Mouse (Mus musculus) G1E (cell line): Measurements from ENCODE around the gene Ctcfl. TPM values are rescaled to one million over a fixed set of nuclear protein-coding genes. Genes with fewer than 3 reads are reported as not detected.

Experiments used
- ATAC-seq: 2 replicates; pipeline ENCODE4 v1.8.0; 2016; ENCODE audit warnings: mild to moderate bottlenecking; ENCODE audit not compliant: insufficient number of reproducible peaks, poor library complexity, low FRiP score, severe bottlenecking; ENCODE audit errors: extremely low read depth
- DNase-seq: peaks from one replicate; pipeline ENCODE4 v3.0.0; 2012; ENCODE audit warnings: low spot score
- H3K27me3 ChIP-seq: 2 replicates; pipeline ENCODE4 v1.6.1; 2012; ENCODE audit warnings: mild to moderate bottlenecking, low read length, inconsistent platforms; ENCODE audit not compliant: insufficient read depth
- H3K36me3 ChIP-seq: replicated peaks from 2 replicates; pipeline ENCODE3; 2012; ENCODE audit warnings: mild to moderate bottlenecking, inconsistent platforms
- H3K4me1 ChIP-seq: 2 replicates; pipeline ENCODE4 v1.6.1; 2012; ENCODE audit warnings: low read depth, low read length, inconsistent platforms, mixed read lengths; ENCODE audit not compliant: insufficient read depth
- H3K4me3 ChIP-seq: 2 replicates; pipeline ENCODE4 v1.5.1; 2012; ENCODE audit warnings: low read depth, mild to moderate bottlenecking, inconsistent platforms, low read length, moderate library complexity, mixed read lengths
- H3K9me3 ChIP-seq: replicated peaks from 2 replicates; pipeline ENCODE4 v1.6.1; 2012; ENCODE audit warnings: inconsistent platforms
- CTCF ChIP-seq: IDR thresholded peaks from 2 replicates; pipeline ENCODE4 v1.5.1; 2012; ENCODE audit warnings: low read depth, low read length, inconsistent platforms, mixed read lengths
- GATA1 ChIP-seq: IDR thresholded peaks from 2 replicates; pipeline ENCODE4 v1.6.1; 2012; ENCODE audit warnings: borderline replicate concordance, low read length, inconsistent platforms, mixed read lengths
- GATA2 ChIP-seq: IDR thresholded peaks from 2 replicates; pipeline ENCODE4 v1.6.1; 2012; ENCODE audit warnings: low read depth, low read length, inconsistent platforms, borderline replicate concordance
- POLR2AphosphoS5 ChIP-seq: IDR thresholded peaks from 2 replicates; pipeline ENCODE4 v1.6.1; 2012; ENCODE audit warnings: low read depth, low read length, inconsistent platforms; ENCODE audit not compliant: insufficient replicate concordance
- TAL1 ChIP-seq: conservative IDR thresholded peaks from 2 replicates; pipeline ENCODE4 v1.6.1; 2012; ENCODE audit warnings: low read depth, low read length, inconsistent platforms, mixed read lengths
- polyA plus RNA-seq: library from polyadenylated mRNA; stranded (reverse); fragments of >175 nt; gene quantifications from 2 replicates; pipeline ENCODE4 v1.2.3, GENCODE M21; 2012
- total RNA-seq, 2 experiments: library from RNA; stranded (forward) in 1 of 2; stranded (reverse) in 1 of 2; fragments of 200-1000 nt in 1 of 2; fragments of >200 nt in 1 of 2; fragmentation: Nextera tagmentation in 1 of 2; gene quantifications; 2 replicates each; pipeline ENCODE4 v1.2.3; 2014 to 2017

The Ctcfl gene
- total and polyA plus RNA-seq, 3 experiments = not detected

GRCm38 (mm10) chr2:173159354-173160311 is 40.3 kb upstream of the Ctcfl start:
- no peak for ATAC-seq
- TF ChIP-seq CTCF = no peak
- no peak for TF ChIP-seq TAL1
- no peak for TF ChIP-seq GATA1
- no peak for TF ChIP-seq GATA2
- no peak for TF ChIP-seq POLR2AphosphoS5
- no peaks in the 10 kb centered on the region for H3K27me3 ChIP-seq
- H3K4me3 ChIP-seq = no peak overlapping the region
- DNase-seq = no peak
- no peaks in the 10 kb centered on the region for H3K4me1 ChIP-seq
- peaks cover 89% of the 10 kb centered on the region for H3K9me3 ChIP-seq
- no peaks in the 10 kb centered on the region for H3K36me3 ChIP-seq

- no peaks in the 10 kb centered on the region for H3K36me3 ChIP-seq
- ATAC-seq (no peak), DNase-seq (no peak)
- peaks cover 93% of the 10 kb centered on the region for H3K9me3 ChIP-seq
- TF ChIP-seq POLR2AphosphoS5 (no peak), GATA2 (no peak), GATA1 (no peak), TAL1 (no peak), CTCF (no peak)
- H3K27me3 ChIP-seq = no peaks in the 10 kb centered on the region
- H3K4me3 ChIP-seq = no peak overlapping the region
- H3K4me1 ChIP-seq = no peaks in the 10 kb centered on the region
These were observed 39.2 kb upstream of the Ctcfl start for GRCm38 (mm10) chr2:173158390-173159055.

- no peak for TF ChIP-seq POLR2AphosphoS5
- DNase-seq = no peak
- H3K4me3 ChIP-seq = no peak overlapping the region
- no peaks in the 10 kb centered on the region for H3K27me3 ChIP-seq
- H3K4me1 ChIP-seq = no peaks in the 10 kb centered on the region
- peaks cover 94% of the 10 kb centered on the region for H3K9me3 ChIP-seq
- ATAC-seq = no peak
- H3K36me3 ChIP-seq = no peaks in the 10 kb centered on the region
These were observed 38.5 kb upstream of the Ctcfl start for GRCm38 (mm10) chr2:173157871-173158270.

GRCm38 (mm10) chr2:173157376-173157775 is 38.1 kb upstream of the Ctcfl start:
- Histone ChIP-seq H3K27me3 (no peaks in the 10 kb centered on the region), H3K36me3 (no peaks in the 10 kb centered on the region), H3K4me1 (no peaks in the 10 kb centered on the region), H3K4me3 (no peak overlapping the region), H3K9me3 (peaks cover 94% of the 10 kb centered on the region)
- ATAC-seq (no peak), DNase-seq (no peak)
- TF ChIP-seq GATA2 (no peak), POLR2AphosphoS5 (no peak), CTCF (no peak), TAL1 (no peak), GATA1 (no peak)

- H3K4me1 ChIP-seq = no peaks in the 10 kb centered on the region
- DNase-seq = no peak
- no peak overlapping the region for H3K4me3 ChIP-seq
- H3K27me3 ChIP-seq = no peaks in the 10 kb centered on the region
- peaks cover 94% of the 10 kb centered on the region for H3K9me3 ChIP-seq
- H3K36me3 ChIP-seq = no peaks in the 10 kb centered on the region
- TF ChIP-seq TAL1 (no peak), POLR2AphosphoS5 (no peak), GATA1 (no peak), CTCF (no peak), GATA2 (no peak)
- no peak for ATAC-seq
These were observed 37.6 kb upstream of the Ctcfl start for GRCm38 (mm10) chr2:173156923-173157322.

- Histone ChIP-seq H3K4me3 (no peak overlapping the region), H3K9me3 (peaks cover 96% of the 10 kb centered on the region), H3K36me3 (no peaks in the 10 kb centered on the region), H3K27me3 (no peaks in the 10 kb centered on the region), H3K4me1 (no peaks in the 10 kb centered on the region)
- DNase-seq (no peak), ATAC-seq (no peak)
- TF ChIP-seq TAL1 (no peak), CTCF (no peak), POLR2AphosphoS5 (no peak), GATA2 (no peak), GATA1 (no peak)
These were observed 36.6 kb upstream of the Ctcfl start for GRCm38 (mm10) chr2:173155907-173156306.
